Mouse (Mus musculus) CD4-positive, CD25-positive, alpha-beta regulatory T cell, adult 2 months (primary cell): ENCODE data around the gene Plxdc2.

ENCODE experiments used
- DNase-seq: peaks from one replicate; pipeline ENCODE4 v3.0.0-alpha.2; 2012; ENCODE audit warnings: low read depth, low spot score

Gene Plxdc2

GRCm38 (mm10) chr2:16571169-16571751 is 215.2 kb downstream of the Plxdc2 start:
- no peak for DNase-seq

GRCm38 (mm10) chr2:16576566-16576965 is 220.5 kb downstream of the Plxdc2 start:
- no peak for DNase-seq

DNA sequence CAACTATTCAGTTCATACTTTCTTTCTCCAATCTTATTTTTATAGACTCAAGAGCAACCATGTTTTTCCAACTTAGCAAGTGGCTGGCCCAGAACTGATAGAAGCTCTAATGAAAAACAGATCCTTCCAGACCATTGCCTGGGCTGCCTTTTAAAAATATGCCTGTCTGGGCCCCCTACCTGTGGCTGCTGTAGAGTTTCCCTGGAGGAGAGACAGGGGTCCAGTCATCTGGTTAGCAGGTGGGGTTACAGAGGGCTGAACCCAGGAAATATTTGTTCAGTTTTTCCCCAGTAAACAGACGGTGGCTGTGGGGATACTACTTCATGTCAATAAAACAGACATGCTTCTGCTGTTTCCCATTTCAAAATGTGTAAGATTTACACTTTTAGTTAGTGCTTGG is 222.0 kb downstream of the Plxdc2 start:
- no peak for DNase-seq

- DNase-seq = no peak
These were observed 232.4 kb downstream of the Plxdc2 start for GRCm38 (mm10) chr2:16588546-16588945.

GRCm38 (mm10) chr2:16595451-16595850 is 239.3 kb downstream of the Plxdc2 start:
- no peak for DNase-seq

DNA sequence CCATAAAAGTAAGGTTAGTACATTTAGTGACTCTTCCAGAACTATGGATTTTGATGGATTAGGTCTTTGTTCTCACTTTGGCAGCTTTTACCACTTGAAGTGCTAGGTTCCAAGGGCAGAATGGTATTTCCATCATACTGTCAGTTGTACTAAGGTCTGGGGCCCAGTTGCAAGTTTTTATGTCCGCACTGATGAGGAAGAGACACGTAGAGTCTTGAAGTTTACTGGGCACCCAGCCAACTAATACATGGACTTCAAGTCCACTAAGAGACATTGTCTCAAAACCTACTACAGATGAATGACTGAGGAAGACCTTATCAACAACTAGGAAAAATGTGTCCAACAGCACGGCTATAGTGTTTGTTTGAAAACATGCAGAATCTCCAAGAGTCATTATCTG is 242.1 kb downstream of the Plxdc2 start:
- no peak for DNase-seq

DNA sequence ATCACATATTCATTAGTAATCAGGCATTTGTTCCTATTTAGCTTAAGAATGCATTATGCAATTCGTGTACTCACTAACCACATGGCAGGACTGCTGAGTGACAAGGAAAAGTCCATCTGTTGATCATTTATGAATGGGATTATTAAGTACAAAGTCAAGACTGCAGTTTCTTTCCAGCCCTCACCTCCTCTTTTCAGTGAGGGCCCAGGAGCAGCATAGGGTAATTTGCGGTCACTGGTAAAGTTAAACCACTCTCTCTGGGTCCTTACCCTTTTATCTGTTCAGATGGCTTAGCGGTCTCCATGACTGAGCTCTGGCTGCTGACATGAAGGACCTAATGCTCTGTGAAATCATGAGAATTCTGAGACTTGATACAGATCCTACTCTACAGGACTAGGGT is 248.2 kb downstream of the Plxdc2 start:
- no peak for DNase-seq

DNA sequence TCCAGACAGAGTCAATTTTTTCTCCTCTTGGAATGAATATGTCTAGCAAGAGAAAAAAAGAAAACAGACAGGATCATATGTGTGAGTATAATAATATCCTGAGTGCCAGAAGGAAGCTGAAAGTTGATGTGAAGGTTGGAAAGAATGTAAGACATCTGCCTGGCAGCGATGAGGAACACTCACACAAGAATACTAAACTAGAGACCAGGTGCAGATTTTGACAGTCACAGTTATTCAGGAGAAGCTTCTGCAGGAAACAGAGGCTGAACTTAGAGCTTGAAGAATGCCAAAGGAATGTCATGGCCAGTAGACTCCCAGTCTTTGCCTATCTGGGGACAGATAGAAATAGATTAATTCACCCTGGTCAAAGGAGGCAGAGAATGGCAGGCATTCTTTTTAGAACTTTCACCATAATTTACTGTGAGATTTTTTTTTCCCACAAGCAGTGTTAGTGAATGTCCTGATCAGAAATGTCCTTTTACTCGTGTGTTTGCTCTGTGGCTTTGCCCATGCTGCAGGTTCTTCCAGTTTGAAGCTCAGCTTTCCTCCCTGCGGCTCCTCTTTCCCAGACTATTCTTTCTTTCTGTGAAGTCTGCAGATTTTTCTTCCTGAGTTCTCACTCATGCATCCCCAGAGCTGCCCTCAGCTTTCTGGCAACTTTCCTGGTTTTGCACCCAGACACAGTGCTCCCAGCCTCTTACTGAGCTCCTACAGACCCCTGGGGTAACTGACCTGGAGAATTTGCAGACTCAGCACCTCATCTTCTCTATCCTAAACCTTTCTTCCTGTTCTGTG is 251.9 kb downstream of the Plxdc2 start:
- DNase-seq = no peak

GRCm38 (mm10) chr2:16642061-16642460 is 286.0 kb downstream of the Plxdc2 start:
- DNase-seq = no peak

GRCm38 (mm10) chr2:16651713-16652112 is 295.6 kb downstream of the Plxdc2 start:
- no peak for DNase-seq

GRCm38 (mm10) chr2:16664516-16664915 is 308.4 kb downstream of the Plxdc2 start:
- DNase-seq = no peak

GRCm38 (mm10) chr2:16668391-16668790 is 312.3 kb downstream of the Plxdc2 start:
- DNase-seq = no peak

- no peak for DNase-seq
These were observed 326.8 kb downstream of the Plxdc2 start for GRCm38 (mm10) chr2:16682905-16683304.

DNA sequence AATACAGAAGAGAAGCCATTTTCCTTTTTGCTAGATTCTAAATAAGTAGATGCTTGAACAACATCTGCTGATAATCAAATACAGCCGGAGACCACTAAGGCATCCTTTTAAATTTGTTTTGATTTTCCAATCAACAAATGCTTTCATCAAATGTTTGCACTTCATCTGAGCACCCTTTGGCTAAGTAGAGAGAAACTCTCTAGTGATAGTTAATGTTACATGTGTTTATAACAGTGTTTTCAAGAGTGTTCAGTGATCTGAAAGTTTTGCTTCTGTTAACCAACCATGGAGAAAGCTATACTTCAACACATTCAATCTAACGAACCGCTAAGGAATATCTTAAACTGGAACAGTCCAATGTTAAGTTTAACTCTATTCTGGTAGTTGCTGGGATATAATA is 327.6 kb downstream of the Plxdc2 start:
- DNase-seq = no peak

DNA sequence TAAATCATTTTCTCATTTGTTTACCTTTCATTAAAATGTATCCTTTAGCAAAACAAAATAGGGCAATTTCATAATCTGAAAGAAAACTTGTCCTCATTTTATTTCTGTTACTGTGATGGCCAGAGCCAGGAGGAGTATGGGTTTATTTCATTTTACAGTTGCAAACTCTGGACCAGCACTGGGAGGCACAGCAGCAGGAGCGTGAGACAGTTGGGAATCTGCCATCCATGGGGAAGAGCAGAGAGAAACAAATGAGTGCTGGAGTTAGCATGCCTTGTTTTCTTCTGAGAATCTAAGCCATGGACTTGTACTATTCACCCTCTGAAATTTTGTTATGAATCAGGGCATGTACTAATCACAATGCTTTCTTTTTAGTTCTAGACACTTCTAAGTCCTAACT is 328.4 kb downstream of the Plxdc2 start:
- DNase-seq = no peak

GRCm38 (mm10) chr2:16696390-16696789 is 340.3 kb downstream of the Plxdc2 start:
- DNase-seq = no peak

GRCm38 (mm10) chr2:16697181-16697580 is 341.1 kb downstream of the Plxdc2 start:
- no peak for DNase-seq

DNA sequence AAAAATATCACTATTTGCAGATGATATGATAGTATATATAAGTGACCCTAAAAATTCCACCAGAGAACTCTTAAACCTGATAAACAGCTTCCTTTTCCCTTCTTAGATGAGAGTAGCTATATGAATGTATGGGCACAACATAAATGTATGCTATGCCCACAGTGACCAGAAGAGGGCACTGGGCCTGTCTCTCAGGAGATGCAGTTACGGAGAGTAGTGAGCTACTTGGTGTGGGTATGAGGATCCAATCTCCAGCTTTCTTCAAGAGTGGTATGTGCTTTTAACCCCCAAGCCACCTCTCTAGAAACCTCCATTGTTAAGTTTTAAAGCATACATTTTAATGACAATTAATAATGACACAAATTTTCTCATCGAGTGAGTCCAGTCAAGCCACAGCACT is 350.1 kb downstream of the Plxdc2 start:
- peak; percentile 49 for DNase-seq

DNA sequence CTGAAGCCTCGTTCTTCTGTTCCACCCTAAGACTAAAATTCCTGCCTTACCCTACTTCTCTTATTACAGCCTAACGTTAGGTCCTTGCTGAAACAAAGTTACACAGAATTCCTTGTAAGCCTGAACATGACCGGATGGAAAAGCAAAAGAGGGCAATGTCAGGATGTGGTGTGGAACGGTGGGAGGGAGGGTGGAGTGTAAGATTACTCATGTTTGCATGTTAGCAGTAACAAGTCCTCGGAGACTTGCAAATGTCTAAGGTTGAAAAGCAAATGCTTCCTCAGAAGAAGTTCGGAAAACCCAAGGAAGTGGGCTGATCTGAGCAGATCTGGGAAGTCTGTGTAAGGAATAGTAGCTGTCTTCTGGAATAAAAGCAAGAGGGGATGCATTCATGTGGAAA is 353.8 kb downstream of the Plxdc2 start:
- no peak for DNase-seq

DNA sequence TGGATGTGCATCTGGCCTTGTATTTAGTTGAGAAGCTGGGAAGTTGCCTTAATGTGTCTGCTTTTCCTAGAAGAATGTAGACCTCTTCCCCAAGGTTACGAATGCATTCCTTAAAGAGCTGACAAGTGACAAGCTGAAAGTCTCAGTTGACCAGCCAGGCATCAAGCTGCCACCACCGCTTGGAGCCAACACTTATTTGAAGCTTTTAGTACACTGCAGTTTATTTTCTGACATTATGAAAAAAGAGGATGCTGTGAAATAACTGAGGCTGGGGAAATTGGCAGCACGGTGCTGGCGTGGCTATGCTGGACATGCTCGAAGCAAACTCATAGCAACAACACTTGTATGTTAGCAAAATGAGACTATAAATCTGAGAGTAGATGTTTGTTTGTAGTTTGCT is 374.9 kb downstream of the Plxdc2 start:
- DNase-seq = no peak

- DNase-seq = no peak
These were observed 378.3 kb downstream of the Plxdc2 start for GRCm38 (mm10) chr2:16734381-16734780.

DNA sequence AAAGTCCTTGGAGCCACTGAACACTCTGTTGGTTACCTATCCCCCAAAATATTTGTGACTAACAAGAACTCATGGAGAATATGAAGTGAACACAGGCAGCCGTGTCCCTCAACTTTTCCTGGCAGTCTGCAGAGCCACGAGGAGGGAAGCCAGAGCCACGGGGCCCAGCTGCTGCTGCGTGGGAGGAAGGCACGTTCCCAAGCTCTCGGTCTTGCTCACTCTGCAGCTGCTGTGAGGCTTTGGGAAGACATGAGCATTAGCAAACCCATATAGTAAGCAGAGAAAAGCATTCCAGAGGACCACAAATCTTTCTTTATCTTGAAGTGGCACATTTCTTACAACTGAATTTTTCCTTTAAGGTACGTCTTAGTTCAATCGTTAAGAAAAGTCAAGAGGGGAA is 382.1 kb downstream of the Plxdc2 start:
- DNase-seq = peak; percentile 5

GRCm38 (mm10) chr2:16741813-16742212 is 385.7 kb downstream of the Plxdc2 start:
- DNase-seq = no peak
